Mouse (Mus musculus) E14TG2a.4 (cell line): ENCODE measurements around the gene AU015836.

ENCODE experiments used
- CTCF ChIP-seq: conservative IDR thresholded peaks from 2 replicates; pipeline ENCODE4 v1.5.1; 2014; ENCODE audit warnings: low read length
- NANOG ChIP-seq: IDR thresholded peaks from 2 replicates; pipeline ENCODE4 v1.6.1; 2014; ENCODE audit warnings: borderline replicate concordance, low read length, mixed read lengths

DNA sequence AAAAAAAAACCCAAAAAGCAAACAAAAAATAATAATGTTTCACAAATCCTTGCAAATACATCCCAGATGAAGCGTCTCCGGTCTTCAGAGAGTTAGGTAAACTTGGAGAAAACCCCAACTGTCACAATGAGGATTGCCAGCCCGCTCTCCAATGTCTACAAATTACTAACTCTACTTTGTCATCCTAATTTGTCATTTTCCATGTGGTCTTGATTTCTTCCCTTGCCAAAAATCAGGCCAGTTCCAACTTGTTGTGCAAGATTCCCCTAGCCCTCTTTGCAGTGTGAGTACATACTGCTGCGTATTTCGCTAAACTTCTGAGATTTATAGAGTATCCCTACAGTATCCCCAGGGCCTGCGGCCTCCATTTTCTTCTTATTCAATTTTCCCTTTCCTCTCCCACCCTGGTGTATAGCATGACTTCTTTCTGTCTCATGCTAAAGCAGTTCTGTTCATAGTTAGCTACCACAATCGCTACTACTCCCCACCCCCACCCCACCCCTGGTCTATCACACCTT is 43.3 kb downstream of the AU015836 start:
- TF ChIP-seq CTCF = no peak
- TF ChIP-seq NANOG = no peak
